ENCODE assay signal across 9 mouse cellular contexts in the genomic region with DNA sequence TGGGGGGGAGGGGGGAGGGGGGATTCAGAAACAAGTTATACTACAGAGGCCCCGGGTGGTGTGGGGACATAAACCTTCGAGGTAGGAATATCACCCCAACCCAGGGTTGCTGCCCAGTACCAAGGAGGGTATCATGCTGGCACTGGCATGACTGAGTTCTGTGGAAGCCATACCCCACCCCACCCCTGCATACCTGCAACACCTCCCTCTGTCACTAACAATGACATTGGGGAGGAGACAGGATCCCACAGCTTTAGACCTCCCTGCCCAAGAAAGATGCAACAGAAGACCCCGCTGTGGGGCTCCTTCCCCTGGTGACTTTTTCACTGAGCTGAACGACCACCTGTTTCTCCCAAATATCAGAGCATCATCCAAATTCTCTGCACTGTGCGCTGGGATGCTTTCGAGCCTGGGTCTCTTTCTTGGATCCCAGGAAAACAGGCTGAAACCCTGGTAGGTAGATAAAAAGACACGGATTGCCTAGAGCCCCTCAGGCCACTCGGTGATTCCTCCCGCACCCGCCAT.
DNase-seq lines count a peak whose midpoint lies in the region; ATAC-seq and TF ChIP-seq lines count a peak whose summit lies in the region.
"Had no signal": no experiment of that assay in that cellular context is flagged by ENCODE, and none has a peak within 500 bp of the region (broad histone marks: within the 10 kb centered on the region; RNA-seq: fewer than 3 reads in every experiment).

No protein-coding gene starts in this region.

- WGBS in kidney, embryonic 15.5 days: 16% methylated on average over 10 of the region's 10 CpGs
- WGBS in embryonic facial prominence, embryonic 14.5 days: 16% methylated on average over 10 of the region's 10 CpGs
- 15% methylated on average over 10 of the region's 10 CpGs for WGBS in hindbrain, postnatal 0 days
- 17% methylated on average over 10 of the region's 10 CpGs for WGBS in midbrain, postnatal 0 days

- H3K27ac ChIP-seq in kidney, embryonic 15.5 days: peak overlapping the region; percentile 92
- peak overlapping the region; percentile 90 for H3K27ac ChIP-seq in embryonic facial prominence, embryonic 14.5 days (replicated peaks; ENCODE audit: low read depth, low read length)
- peak overlapping the region; percentile 90 for H3K27ac ChIP-seq in hindbrain, postnatal 0 days
- peak overlapping the region; percentile 95 for H3K27ac ChIP-seq in midbrain, postnatal 0 days (ENCODE audit: low read depth, low read length)

- peak overlapping the region; percentile 55 for H3K9ac ChIP-seq in kidney, embryonic 15.5 days
- H3K9ac ChIP-seq in embryonic facial prominence, embryonic 14.5 days (ENCODE audit: low read depth, low read length): peak overlapping the region; percentile 59
- peak overlapping the region; percentile 49 for H3K9ac ChIP-seq in hindbrain, postnatal 0 days (replicated peaks; ENCODE audit: low read length)
- H3K9ac ChIP-seq in midbrain, postnatal 0 days (replicated peaks; ENCODE audit: low read length, poor library complexity, severe bottlenecking): peak overlapping the region; percentile 50

- no peaks in the 10 kb centered on the region for H3K36me3 ChIP-seq in kidney, embryonic 15.5 days
- H3K36me3 ChIP-seq in embryonic facial prominence, embryonic 14.5 days (ENCODE audit: control insufficient read depth, insufficient read depth, low read length): no peaks in the 10 kb centered on the region
- H3K36me3 ChIP-seq in hindbrain, postnatal 0 days (ENCODE audit: insufficient read depth, low read length): no peaks in the 10 kb centered on the region
- no peaks in the 10 kb centered on the region for H3K36me3 ChIP-seq in midbrain, postnatal 0 days (ENCODE audit: insufficient read depth, low read length)

- no peak for DNase-seq in kidney, postnatal 4 days
- DNase-seq in embryonic facial prominence, embryonic 14.5 days (ENCODE audit: low spot score): no peak
- DNase-seq in hindbrain, postnatal 0 days (ENCODE audit: low spot score): no peak
- no peak for DNase-seq in midbrain, postnatal 0 days (ENCODE audit: low spot score)
- DNase-seq in c-Kit-positive CD71-positive TER-119-positive erythroid progenitor cells, embryonic 14.5 days (ENCODE audit: low spot score): no peak
- DNase-seq in right cerebral cortex, adult 2 months (ENCODE audit: low spot score in 2 of 2): no peak
- no peak for DNase-seq in gastrocnemius, postnatal 25 days

- ATAC-seq in kidney, embryonic 15.5 days (replicated peaks; ENCODE audit: low FRiP score): no peak
- no peak for ATAC-seq in embryonic facial prominence, embryonic 14.5 days (ENCODE audit: low read depth)
- no peak for ATAC-seq in hindbrain, postnatal 0 days
- no peak for ATAC-seq in midbrain, postnatal 0 days (ENCODE audit: low FRiP score)

- peak overlapping the region; percentile 82 for H3K4me2 ChIP-seq in kidney, embryonic 15.5 days
- peak overlapping the region; percentile 55 for H3K4me2 ChIP-seq in embryonic facial prominence, embryonic 14.5 days (ENCODE audit: low read depth, low read length)
- H3K4me2 ChIP-seq in hindbrain, postnatal 0 days (ENCODE audit: low read depth, low read length): peak overlapping the region; percentile 64
- peak overlapping the region; percentile 56 for H3K4me2 ChIP-seq in midbrain, postnatal 0 days (ENCODE audit: low read depth, low read length, poor library complexity, severe bottlenecking)

- no peak for TF ChIP-seq CTCF in hindbrain, postnatal 0 days (IDR thresholded peaks at IDR 0.05; ENCODE audit: low read depth)
- TF ChIP-seq CTCF in midbrain, postnatal 0 days (IDR thresholded peaks at IDR 0.05): no peak

- H3K27me3 ChIP-seq in kidney, embryonic 15.5 days: no peaks in the 10 kb centered on the region
- H3K27me3 ChIP-seq in embryonic facial prominence, embryonic 14.5 days (replicated peaks; ENCODE audit: control insufficient read depth, insufficient read depth, low read length): no peaks in the 10 kb centered on the region
- no peaks in the 10 kb centered on the region for H3K27me3 ChIP-seq in hindbrain, postnatal 0 days (ENCODE audit: insufficient read depth, low read length)
- no peaks in the 10 kb centered on the region for H3K27me3 ChIP-seq in midbrain, postnatal 0 days (ENCODE audit: insufficient read depth, low read length)

- H3K9me3 ChIP-seq in kidney, embryonic 15.5 days (replicated peaks): no peaks in the 10 kb centered on the region
- H3K9me3 ChIP-seq in embryonic facial prominence, embryonic 14.5 days (ENCODE audit: control insufficient read depth, low read length): no peaks in the 10 kb centered on the region
- no peaks in the 10 kb centered on the region for H3K9me3 ChIP-seq in hindbrain, postnatal 0 days (ENCODE audit: low read length)
- H3K9me3 ChIP-seq in midbrain, postnatal 0 days (ENCODE audit: low read length): no peaks in the 10 kb centered on the region
- H3K9me3 ChIP-seq: megakaryocyte, embryonic 14.5 days had no signal

- H3K4me3 ChIP-seq in kidney, embryonic 15.5 days (replicated peaks): peak overlapping the region; percentile 40
- H3K4me3 ChIP-seq in embryonic facial prominence, embryonic 14.5 days (ENCODE audit: low read depth, low read length): peak overlapping the region; percentile 26; the same call in 1 of the 2 replicates
- H3K4me3 ChIP-seq in hindbrain, postnatal 0 days (ENCODE audit: low read length): peak overlapping the region; percentile 33
- peak overlapping the region; percentile 28 for H3K4me3 ChIP-seq in midbrain, postnatal 0 days (ENCODE audit: low read depth, low read length)
- H3K4me3 ChIP-seq: megakaryocyte, embryonic 14.5 days had no signal

- peaks cover 54% of the 10 kb centered on the region for H3K4me1 ChIP-seq in kidney, embryonic 15.5 days
- H3K4me1 ChIP-seq in embryonic facial prominence, embryonic 14.5 days (ENCODE audit: control insufficient read depth, insufficient read depth, low read length): peaks cover 53% of the 10 kb centered on the region
- peaks cover 17% of the 10 kb centered on the region for H3K4me1 ChIP-seq in hindbrain, postnatal 0 days (ENCODE audit: insufficient read depth, low read length)
- peaks cover 23% of the 10 kb centered on the region for H3K4me1 ChIP-seq in midbrain, postnatal 0 days (ENCODE audit: insufficient read depth, low read length)
- H3K4me1 ChIP-seq: megakaryocyte, embryonic 14.5 days had no signal
